Mouse (Mus musculus) lung, postnatal 36 days (tissue): ENCODE measurements around the gene Fxyd7.

Experiments
- DNase-seq: peaks from one replicate; pipeline ENCODE4 v3.0.0; 2022; ENCODE audit warnings: mixed read lengths

Fxyd7 gene

GRCm38 (mm10) chr7:31074713-31075069 is 23.4 kb upstream of the Fxyd7 start:
- DNase-seq, result no peak

GRCm38 (mm10) chr7:31074061-31074712 is 22.9 kb upstream of the Fxyd7 start:
- no peak for DNase-seq

- DNase-seq, result no peak
Observed at GRCm38 (mm10) chr7:31073546-31073945, 22.3 kb upstream of the Fxyd7 start.

GRCm38 (mm10) chr7:31072326-31072725 is 21.1 kb upstream of the Fxyd7 start:
- no peak for DNase-seq

- DNase-seq, result no peak
Observed at GRCm38 (mm10) chr7:31070324-31070723, 19.1 kb upstream of the Fxyd7 start.

GRCm38 (mm10) chr7:31069491-31069890 is 18.2 kb upstream of the Fxyd7 start:
- DNase-seq, result no peak

GRCm38 (mm10) chr7:31067836-31068235 is 16.6 kb upstream of the Fxyd7 start:
- peak; percentile 49 for DNase-seq

GRCm38 (mm10) chr7:31063074-31063560 is 11.8 kb upstream of the Fxyd7 start:
- no peak for DNase-seq

- DNase-seq, result no peak
Observed at GRCm38 (mm10) chr7:31060621-31061010, 9.3 kb upstream of the Fxyd7 start.

- no peak for DNase-seq
Observed at GRCm38 (mm10) chr7:31059919-31060620, 8.8 kb upstream of the Fxyd7 start.

GRCm38 (mm10) chr7:31059108-31059507 is 7.8 kb upstream of the Fxyd7 start, which contains the start of gene Lgi4:
Gene Lgi4 (plus strand): TSS chr7:31059342.
- peak; percentile 89 for DNase-seq

- no peak for DNase-seq
Observed at GRCm38 (mm10) chr7:31058211-31058610, 6.9 kb upstream of the Fxyd7 start.

GRCm38 (mm10) chr7:31057730-31058129 is 6.5 kb upstream of the Fxyd7 start:
- no peak for DNase-seq

GRCm38 (mm10) chr7:31057071-31057470 is 5.8 kb upstream of the Fxyd7 start, which contains the start of gene Fxyd1:
Gene Fxyd1 (minus strand): TSS chr7:31057199.
- DNase-seq, result no peak

GRCm38 (mm10) chr7:31056448-31056847 is 5.2 kb upstream of the Fxyd7 start:
- no peak for DNase-seq

- DNase-seq, result peak; percentile 69
Observed at GRCm38 (mm10) chr7:31055883-31056282, 4.6 kb upstream of the Fxyd7 start.

GRCm38 (mm10) chr7:31055354-31055824 is 4.1 kb upstream of the Fxyd7 start:
- DNase-seq, result peak; percentile 73

- DNase-seq, result peak; percentile 29
Observed at GRCm38 (mm10) chr7:31054661-31055320, 3.5 kb upstream of the Fxyd7 start.

GRCm38 (mm10) chr7:31053882-31054447 is 2.7 kb upstream of the Fxyd7 start:
- no peak for DNase-seq

- peak; percentile 36 for DNase-seq
Observed at GRCm38 (mm10) chr7:31052636-31053434, 1.6 kb upstream of the Fxyd7 start.

GRCm38 (mm10) chr7:31052251-31052635 is 976 bp upstream of the Fxyd7 start:
- no peak for DNase-seq

GRCm38 (mm10) chr7:31050921-31051320 is 346 bp downstream of the Fxyd7 start:
- DNase-seq, result no peak
